Mouse (Mus musculus) cortical plate, adult 2 months (tissue): Measurements from ENCODE around the gene Prox1.

Experiments
- CTCF ChIP-seq: fragments of 200-500 bp; IDR thresholded peaks from 2 replicates; pipeline ENCODE4 v1.5.1; 2011; ENCODE audit warnings: mild to moderate bottlenecking, control low read depth, low read length; ENCODE audit not compliant: insufficient read depth; ENCODE audit errors: extremely low read depth
- POLR2A ChIP-seq: fragments of 200-500 bp; IDR thresholded peaks from 2 replicates; pipeline ENCODE4 v1.6.1; 2011; ENCODE audit warnings: mild to moderate bottlenecking, low read length, control low read depth; ENCODE audit not compliant: insufficient read depth; ENCODE audit errors: extremely low read depth

- TF ChIP-seq CTCF: no peak
- no peak for TF ChIP-seq POLR2A
Measured at GRCm38 (mm10) chr1:190198247-190198646, 27.7 kb upstream of the Prox1 start.
